13 mouse cellular contexts compared by ENCODE assay signal in genomic region chr3:26971276-26971675, GRCm38 (mm10).
"Had no signal": no experiment of that assay in that cellular context is flagged by ENCODE, and none has a peak within 500 bp of the region (broad histone marks: within the 10 kb centered on the region; RNA-seq: fewer than 3 reads in every experiment).

No protein-coding gene starts in this region.

- H3K27ac ChIP-seq: kidney, postnatal 0 days; left cerebral cortex, adult 2 months; liver, embryonic 13.5 days; neural tube, embryonic 12.5 days; neural tube, embryonic 15.5 days; stomach, embryonic 15.5 days had no signal

- H3K9ac ChIP-seq: liver, embryonic 13.5 days; neural tube, embryonic 12.5 days; neural tube, embryonic 15.5 days; stomach, embryonic 15.5 days had no signal

- H3K27me3 ChIP-seq: liver, embryonic 13.5 days; neural tube, embryonic 12.5 days; neural tube, embryonic 15.5 days; stomach, embryonic 15.5 days had no signal

- H3K9me3 ChIP-seq: liver, embryonic 13.5 days; neural tube, embryonic 12.5 days; neural tube, embryonic 15.5 days; stomach, embryonic 15.5 days had no signal

- H3K4me2 ChIP-seq: liver, embryonic 13.5 days; midbrain, embryonic 11.5 days; neural tube, embryonic 12.5 days; neural tube, embryonic 15.5 days; stomach, embryonic 15.5 days had no signal

- H3K4me1 ChIP-seq: liver, embryonic 13.5 days; neural tube, embryonic 12.5 days; neural tube, embryonic 15.5 days; stomach, embryonic 15.5 days had no signal

- H3K36me3 ChIP-seq: liver, embryonic 13.5 days; neural tube, embryonic 12.5 days; neural tube, embryonic 15.5 days; stomach, embryonic 15.5 days had no signal

- H3K4me3 ChIP-seq: left cerebral cortex, adult 2 months; liver, embryonic 13.5 days; neural tube, embryonic 12.5 days; neural tube, embryonic 15.5 days; stomach, embryonic 15.5 days had no signal

- DNase-seq: layer of hippocampus, postnatal 36 days; liver, embryonic 13.5 days; lung, adult 2 months; lung, postnatal 4 days; right cerebral cortex, postnatal 25 days; spleen, adult 18-20 months; thymus, postnatal 25 days had no signal
